Mouse (Mus musculus) erythroblast, embryonic 14.5 days (primary cell): ENCODE data around the gene Kcnk10. TPM values are rescaled to one million over a fixed set of nuclear protein-coding genes. Genes with fewer than 3 reads are reported as not detected.

Experiments used
- H3K27me3 ChIP-seq: 2 replicates; pipeline ENCODE4 v1.6.1; 2012; ENCODE audit warnings: inconsistent platforms; ENCODE audit not compliant: control insufficient read depth
- H3K36me3 ChIP-seq: 2 replicates; pipeline ENCODE4 v1.6.1; 2012; ENCODE audit warnings: mild to moderate bottlenecking, inconsistent platforms; ENCODE audit not compliant: control insufficient read depth
- H3K4me1 ChIP-seq: 2 replicates; pipeline ENCODE4 v1.6.1; 2012; ENCODE audit warnings: inconsistent platforms; ENCODE audit not compliant: control insufficient read depth
- H3K4me3 ChIP-seq: replicated peaks from 2 replicates; pipeline ENCODE3; 2012; ENCODE audit warnings: moderate library complexity, mild to moderate bottlenecking, inconsistent platforms
- H3K9me3 ChIP-seq: 2 replicates; pipeline ENCODE4 v1.6.1; 2012; ENCODE audit warnings: low read length, inconsistent platforms, mixed read lengths; ENCODE audit not compliant: control insufficient read depth
- GATA1 ChIP-seq: IDR thresholded peaks from 2 replicates; pipeline ENCODE4 v1.6.1; 2012; ENCODE audit warnings: low read length, inconsistent platforms, mixed read lengths
- TAL1 ChIP-seq: IDR thresholded peaks from 3 replicates; pipeline ENCODE4 v1.6.1; 2012; ENCODE audit warnings: low read length, inconsistent platforms, mixed read lengths
- polyA plus RNA-seq: library from polyadenylated mRNA; stranded (reverse); fragments of >175 nt; gene quantifications from 2 replicates; pipeline ENCODE4 v1.2.3, GENCODE M21; 2012

The Kcnk10 gene
- polyA plus RNA-seq, 1 experiment: not detected

GRCm38 (mm10) chr12:98557013-98557677, 21.0 kb downstream of the Kcnk10 start:
- Histone ChIP-seq H3K4me3 (no peak overlapping the region), H3K9me3 (no peaks in the 10 kb centered on the region), H3K27me3 (no peaks in the 10 kb centered on the region), H3K4me1 (no peaks in the 10 kb centered on the region), H3K36me3 (no peaks in the 10 kb centered on the region)
- TF ChIP-seq GATA1 (no peak), TAL1 (no peak)

GRCm38 (mm10) chr12:98549981-98550380, 28.1 kb downstream of the Kcnk10 start:
- H3K4me1 ChIP-seq: no peaks in the 10 kb centered on the region
- H3K4me3 ChIP-seq: no peak overlapping the region
- H3K36me3 ChIP-seq: no peaks in the 10 kb centered on the region
- no peaks in the 10 kb centered on the region for H3K9me3 ChIP-seq
- H3K27me3 ChIP-seq: no peaks in the 10 kb centered on the region
- TF ChIP-seq GATA1: no peak
- TF ChIP-seq TAL1: no peak

- H3K4me3 ChIP-seq: no peak overlapping the region
- no peaks in the 10 kb centered on the region for H3K27me3 ChIP-seq
- H3K36me3 ChIP-seq: no peaks in the 10 kb centered on the region
- no peaks in the 10 kb centered on the region for H3K4me1 ChIP-seq
- no peaks in the 10 kb centered on the region for H3K9me3 ChIP-seq
- TF ChIP-seq GATA1: no peak
- no peak for TF ChIP-seq TAL1
Measured at GRCm38 (mm10) chr12:98548141-98548540, 30.0 kb downstream of the Kcnk10 start.

GRCm38 (mm10) chr12:98545875-98546274, 32.2 kb downstream of the Kcnk10 start:
- Histone ChIP-seq H3K4me1 (no peaks in the 10 kb centered on the region), H3K4me3 (no peak overlapping the region), H3K9me3 (no peaks in the 10 kb centered on the region), H3K36me3 (no peaks in the 10 kb centered on the region), H3K27me3 (no peaks in the 10 kb centered on the region)
- TF ChIP-seq TAL1: no peak
- TF ChIP-seq GATA1: no peak

- Histone ChIP-seq H3K4me3 (no peak overlapping the region), H3K36me3 (no peaks in the 10 kb centered on the region)
- TF ChIP-seq GATA1 (no peak), TAL1 (no peak)
Measured at GRCm38 (mm10) chr12:98545251-98545560, 32.9 kb downstream of the Kcnk10 start.

GRCm38 (mm10) chr12:98544545-98545250, 33.4 kb downstream of the Kcnk10 start:
- TF ChIP-seq GATA1: no peak
- TF ChIP-seq TAL1: no peak
- no peaks in the 10 kb centered on the region for H3K36me3 ChIP-seq
- no peaks in the 10 kb centered on the region for H3K9me3 ChIP-seq
- no peak overlapping the region for H3K4me3 ChIP-seq
- no peaks in the 10 kb centered on the region for H3K27me3 ChIP-seq
- H3K4me1 ChIP-seq: no peaks in the 10 kb centered on the region

More at GRCm38 (mm10) chr12:98545251-98545560, 32.9 kb downstream of the Kcnk10 start:
- Histone ChIP-seq H3K4me1 (no peaks in the 10 kb centered on the region), H3K27me3 (no peaks in the 10 kb centered on the region), H3K9me3 (no peaks in the 10 kb centered on the region)

GRCm38 (mm10) chr12:98536760-98537159, 41.4 kb downstream of the Kcnk10 start:
- Histone ChIP-seq H3K36me3 (no peaks in the 10 kb centered on the region), H3K4me3 (no peak overlapping the region), H3K27me3 (no peaks in the 10 kb centered on the region), H3K4me1 (no peaks in the 10 kb centered on the region), H3K9me3 (peaks cover 15% of the 10 kb centered on the region)
- no peak for TF ChIP-seq TAL1
- TF ChIP-seq GATA1: no peak

GRCm38 (mm10) chr12:98536036-98536435, 42.1 kb downstream of the Kcnk10 start:
- no peaks in the 10 kb centered on the region for H3K4me1 ChIP-seq
- H3K9me3 ChIP-seq: peaks cover 16% of the 10 kb centered on the region
- no peaks in the 10 kb centered on the region for H3K36me3 ChIP-seq
- no peak overlapping the region for H3K4me3 ChIP-seq
- no peaks in the 10 kb centered on the region for H3K27me3 ChIP-seq
- no peak for TF ChIP-seq TAL1
- TF ChIP-seq GATA1: no peak

GRCm38 (mm10) chr12:98535494-98535901, 42.6 kb downstream of the Kcnk10 start:
- Histone ChIP-seq H3K9me3 (peaks cover 16% of the 10 kb centered on the region), H3K4me3 (no peak overlapping the region), H3K36me3 (no peaks in the 10 kb centered on the region), H3K4me1 (no peaks in the 10 kb centered on the region), H3K27me3 (no peaks in the 10 kb centered on the region)
- TF ChIP-seq GATA1 (no peak), TAL1 (no peak)
